Mouse (Mus musculus) neural tube, embryonic 15.5 days (tissue): ENCODE data around the gene Hacl1. TPM values are rescaled to one million over a fixed set of nuclear protein-coding genes. Genes with fewer than 3 reads are reported as not detected.
"Not testable (repeated sequence)": the region's sequence is repeated elsewhere in the genome, so short reads cannot be mapped to it uniquely, and the experiment has no call there.

Source experiments
- ATAC-seq: fragments of 200-750 bp; cut with Nextera tagmentation; 2 replicates; pipeline ENCODE4 v1.8.0; 2017; ENCODE audit warnings: mild to moderate bottlenecking, moderate TSS enrichment, moderate library complexity; ENCODE audit not compliant: low FRiP score
- H3K27ac ChIP-seq: fragments of 300-500 bp; sonication (generic); replicated peaks from 2 replicates; pipeline ENCODE4 v1.5.1; 2015; ENCODE audit warnings: mild to moderate bottlenecking, inconsistent platforms
- H3K27me3 ChIP-seq: fragments of 300-500 bp; sonication (generic); replicated peaks from 2 replicates; pipeline ENCODE4 v1.6.1; 2015; ENCODE audit warnings: inconsistent platforms
- H3K36me3 ChIP-seq: fragments of 300-500 bp; sonication (generic); 2 replicates; pipeline ENCODE4 v1.6.1; 2015; ENCODE audit warnings: inconsistent platforms
- H3K4me1 ChIP-seq: fragments of 300-500 bp; sonication (generic); 2 replicates; pipeline ENCODE4 v1.6.1; 2015; ENCODE audit warnings: inconsistent platforms
- H3K4me2 ChIP-seq: fragments of 300-500 bp; sonication (generic); 2 replicates; pipeline ENCODE4 v1.6.1; 2015; ENCODE audit warnings: inconsistent platforms, mild to moderate bottlenecking, moderate library complexity
- H3K4me3 ChIP-seq: fragments of 300-500 bp; sonication (generic); replicated peaks from 2 replicates; pipeline ENCODE4 v1.5.1; 2015; ENCODE audit warnings: mild to moderate bottlenecking, inconsistent platforms
- H3K9ac ChIP-seq: fragments of 300-500 bp; sonication (generic); replicated peaks from 2 replicates; pipeline ENCODE4 v1.6.1; 2015; ENCODE audit warnings: mild to moderate bottlenecking, inconsistent platforms
- H3K9me3 ChIP-seq: fragments of 300-500 bp; sonication (generic); replicated peaks from 2 replicates; pipeline ENCODE4 v1.6.1; 2016; ENCODE audit warnings: inconsistent platforms
- WGBS: fragments of 180-500 bp; shearing (Covaris S2); methylation state at CpG from one replicate; pipeline ENCODE4 v1.1.7; 2015; ENCODE audit warnings: mixed read lengths; 5-methylcytosine and 5-hydroxymethylcytosine counted together
- polyA plus RNA-seq: library from polyadenylated mRNA; unstranded; fragments of >200 nt; fragmentation: Nextera tagmentation; extraction: Ambion mirVana; gene quantifications from 2 replicates; pipeline ENCODE4 v1.2.1, GENCODE M21; 2015

The Hacl1 gene
- polyA plus RNA-seq, 1 experiment from 2014 or later = 7.9 TPM

DNA sequence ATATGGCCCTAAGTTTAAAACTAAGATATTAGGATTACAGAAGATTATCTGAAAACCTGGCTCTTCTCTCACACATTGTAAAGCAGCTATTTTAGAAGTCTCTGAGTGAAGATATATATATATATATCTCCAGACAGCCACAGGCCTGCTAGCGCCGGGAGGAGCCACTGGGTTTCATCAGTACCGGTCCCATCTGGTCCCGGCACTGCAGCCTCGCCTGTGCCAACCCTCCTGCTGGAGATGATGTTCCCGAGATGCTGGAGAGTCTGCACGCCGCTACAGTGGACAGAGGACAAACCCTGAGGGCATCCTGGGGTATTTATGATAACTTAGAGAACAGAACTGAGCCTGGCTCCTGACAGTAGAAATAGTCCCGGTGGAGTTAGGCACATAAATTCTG is 23.9 kb downstream of the Hacl1 start:
- ATAC-seq = no peak

DNA sequence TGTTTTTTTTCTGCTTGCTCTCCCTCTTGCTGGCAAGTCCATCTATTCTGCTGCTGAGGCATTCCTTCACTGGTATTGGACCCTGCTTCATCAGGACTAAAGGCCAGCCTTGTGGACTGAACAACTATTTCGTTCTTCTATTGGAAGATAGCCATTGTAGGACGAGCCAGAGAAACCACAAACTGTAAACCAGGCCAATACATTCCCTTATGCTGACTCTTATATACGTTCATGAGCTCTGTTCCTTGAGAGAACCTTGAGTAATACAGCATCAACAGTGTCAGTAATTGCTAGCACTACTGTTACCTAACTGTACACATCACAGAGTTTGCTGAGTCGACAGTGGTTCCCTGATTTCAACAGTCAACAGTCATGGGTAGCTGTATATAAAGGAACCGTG is 27.4 kb downstream of the Hacl1 start:
- H3K9me3 ChIP-seq = no peaks in the 10 kb centered on the region
- no peak for ATAC-seq
- no peaks in the 10 kb centered on the region for H3K4me1 ChIP-seq
- no peaks in the 10 kb centered on the region for H3K36me3 ChIP-seq
- H3K27ac ChIP-seq = no peak overlapping the region
- no peak overlapping the region for H3K9ac ChIP-seq
- H3K4me2 ChIP-seq = no peak overlapping the region
- H3K27me3 ChIP-seq = no peaks in the 10 kb centered on the region
- 88% methylated on average over 5 of the region's 5 CpGs for WGBS
- no peak overlapping the region for H3K4me3 ChIP-seq

More for the DNA sequence above, 23.9 kb downstream of the Hacl1 start:
- no peak overlapping the region for H3K4me3 ChIP-seq
- H3K4me1 ChIP-seq = no peaks in the 10 kb centered on the region
- no peak overlapping the region for H3K27ac ChIP-seq
- H3K27me3 ChIP-seq = no peaks in the 10 kb centered on the region
- no peak overlapping the region for H3K9ac ChIP-seq
- H3K9me3 ChIP-seq = no peaks in the 10 kb centered on the region
- H3K4me2 ChIP-seq = no peak overlapping the region
- WGBS = 86% methylated on average over 9 of the region's 9 CpGs
- no peaks in the 10 kb centered on the region for H3K36me3 ChIP-seq

DNA sequence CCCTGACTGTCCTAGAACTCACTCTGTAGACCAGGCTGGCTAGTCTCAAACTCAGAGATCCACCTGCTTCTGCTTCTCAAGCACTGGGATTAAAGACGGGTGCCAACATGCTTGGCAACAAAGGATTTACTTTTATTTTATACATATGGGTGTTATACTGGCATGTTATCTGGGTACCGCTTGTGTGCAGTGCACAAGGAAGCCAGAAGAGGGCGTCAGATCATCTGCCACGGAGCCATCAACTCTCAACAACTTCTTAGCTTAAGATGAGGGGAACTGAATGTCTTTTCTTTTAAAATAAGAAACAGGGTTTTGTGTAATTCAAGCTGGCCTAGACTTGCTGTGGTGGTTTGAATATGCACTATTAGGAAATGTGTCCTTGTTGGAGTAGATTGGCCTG is 29.1 kb downstream of the Hacl1 start:
- Histone ChIP-seq H3K27me3 (no peaks in the 10 kb centered on the region), H3K9me3 (no peaks in the 10 kb centered on the region), H3K9ac (no peak overlapping the region), H3K27ac (no peak overlapping the region), H3K4me3 (no peak overlapping the region), H3K4me2 (no peak overlapping the region), H3K4me1 (no peaks in the 10 kb centered on the region), H3K36me3 (no peaks in the 10 kb centered on the region)
- no peak for ATAC-seq
- WGBS = 71% methylated on average over 4 of the region's 4 CpGs

DNA sequence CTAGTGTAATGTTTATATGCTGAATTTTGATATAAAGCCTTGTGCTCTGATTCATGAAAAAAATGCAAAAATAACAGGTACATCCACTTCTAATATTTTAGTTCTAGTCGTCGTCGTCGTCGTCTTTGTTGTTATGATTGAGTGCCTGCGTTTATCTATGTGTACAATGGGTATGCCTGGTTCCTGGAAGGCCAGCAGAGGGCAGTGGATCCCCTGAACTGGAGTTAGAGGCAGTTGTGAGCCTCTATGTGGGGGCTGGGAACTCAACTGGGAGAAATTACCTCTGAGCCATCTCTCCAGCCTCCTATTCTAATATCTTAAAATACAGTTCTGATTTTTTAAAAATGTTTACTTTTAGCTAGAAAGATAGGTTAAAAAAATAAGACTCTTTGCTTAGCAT is 35.6 kb downstream of the Hacl1 start:
- Histone ChIP-seq H3K9me3 (no peaks in the 10 kb centered on the region), H3K4me1 (no peaks in the 10 kb centered on the region), H3K4me3 (no peak overlapping the region), H3K27ac (no peak overlapping the region), H3K4me2 (no peak overlapping the region), H3K36me3 (no peaks in the 10 kb centered on the region), H3K9ac (no peak overlapping the region), H3K27me3 (no peaks in the 10 kb centered on the region)
- ATAC-seq = no peak
- WGBS = 58% methylated on average over 6 of the region's 6 CpGs

DNA sequence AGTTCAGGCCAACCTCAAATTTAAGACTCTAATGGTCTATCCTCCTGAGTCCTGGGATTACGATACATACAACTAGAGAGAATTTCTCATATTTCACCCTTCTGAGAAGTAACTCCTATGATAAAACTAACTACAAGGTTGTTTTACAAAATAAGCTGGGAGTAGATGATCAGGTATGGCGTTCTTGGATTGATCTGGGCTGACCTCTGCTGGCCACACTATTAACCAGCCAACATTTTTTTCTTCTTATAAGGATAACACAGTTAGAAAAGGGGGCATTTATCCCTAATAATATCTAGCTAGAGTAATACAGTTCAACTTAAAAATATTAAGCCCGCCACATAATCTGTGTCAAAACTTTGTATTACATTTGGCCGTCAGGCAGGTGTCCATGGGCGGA is 36.2 kb downstream of the Hacl1 start:
- H3K4me3 ChIP-seq = no peak overlapping the region
- ATAC-seq = no peak
- no peak overlapping the region for H3K9ac ChIP-seq
- H3K27ac ChIP-seq = no peak overlapping the region
- no peaks in the 10 kb centered on the region for H3K36me3 ChIP-seq
- H3K9me3 ChIP-seq = no peaks in the 10 kb centered on the region
- H3K27me3 ChIP-seq = no peaks in the 10 kb centered on the region
- no peak overlapping the region for H3K4me2 ChIP-seq
- 84% methylated on average over 5 of the region's 5 CpGs for WGBS
- H3K4me1 ChIP-seq = no peaks in the 10 kb centered on the region

DNA sequence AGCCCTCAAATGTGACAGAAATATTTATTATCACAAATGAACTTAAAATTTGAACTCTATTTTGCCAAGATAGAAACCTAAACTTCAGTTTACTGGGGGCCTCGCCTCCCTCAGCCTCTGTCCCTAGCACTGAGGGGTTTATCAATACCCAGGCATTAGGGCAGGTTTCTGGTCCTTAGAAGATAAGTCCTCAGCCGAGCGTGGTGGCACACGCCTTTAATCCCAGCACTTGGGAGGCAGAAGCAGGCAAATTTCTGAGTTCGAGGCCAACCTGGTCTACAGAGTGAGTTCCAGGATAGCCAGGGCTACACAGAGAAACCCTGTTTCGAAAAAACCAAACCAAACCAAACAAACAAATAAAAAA is 38.5 kb downstream of the Hacl1 start:
- not testable (repeated sequence) for H3K4me1 ChIP-seq, H3K9ac ChIP-seq, H3K9me3 ChIP-seq, H3K36me3 ChIP-seq, H3K4me2 ChIP-seq, ATAC-seq, H3K27me3 ChIP-seq, H3K4me3 ChIP-seq, H3K27ac ChIP-seq
- whole genome bisulfite sequencing = 91% methylated on average over 6 of the region's 6 CpGs

DNA sequence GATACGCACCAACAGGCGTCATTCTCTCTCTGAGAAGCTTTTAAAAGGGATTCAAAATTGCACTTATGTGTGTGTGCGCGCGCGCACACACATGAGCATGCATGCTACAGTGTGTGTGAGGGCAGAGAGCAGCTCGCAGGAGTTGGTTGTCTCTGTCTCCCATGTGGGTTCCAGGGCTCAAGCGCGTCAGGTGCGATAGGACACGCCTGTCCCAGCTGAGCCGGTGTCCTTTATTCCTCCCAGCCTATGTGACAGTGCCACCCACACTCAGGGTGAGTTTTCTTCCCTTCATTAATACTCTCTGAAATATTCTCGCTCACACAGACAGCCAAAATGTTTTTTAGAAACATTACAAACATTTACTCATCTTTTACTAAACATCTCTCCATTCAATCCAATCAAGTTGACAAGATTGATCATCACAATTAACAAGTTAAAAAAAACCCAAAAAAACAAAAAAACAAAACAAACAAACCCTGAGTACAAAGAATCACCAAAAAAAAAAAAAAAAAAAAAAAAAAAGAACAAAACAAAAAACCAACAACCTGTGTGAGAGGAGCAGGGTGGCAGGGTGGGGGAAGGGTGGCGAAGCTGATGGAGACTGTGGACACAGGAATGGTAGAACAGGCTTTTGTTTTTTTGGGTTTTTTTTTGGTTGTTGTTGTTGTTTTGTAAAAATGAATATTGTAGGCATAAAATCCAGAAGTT is 39.0 kb downstream of the Hacl1 start:
- WGBS = 92% methylated on average over 14 of the region's 14 CpGs
- ATAC-seq = no peak
- H3K4me2 ChIP-seq = no peak overlapping the region

DNA sequence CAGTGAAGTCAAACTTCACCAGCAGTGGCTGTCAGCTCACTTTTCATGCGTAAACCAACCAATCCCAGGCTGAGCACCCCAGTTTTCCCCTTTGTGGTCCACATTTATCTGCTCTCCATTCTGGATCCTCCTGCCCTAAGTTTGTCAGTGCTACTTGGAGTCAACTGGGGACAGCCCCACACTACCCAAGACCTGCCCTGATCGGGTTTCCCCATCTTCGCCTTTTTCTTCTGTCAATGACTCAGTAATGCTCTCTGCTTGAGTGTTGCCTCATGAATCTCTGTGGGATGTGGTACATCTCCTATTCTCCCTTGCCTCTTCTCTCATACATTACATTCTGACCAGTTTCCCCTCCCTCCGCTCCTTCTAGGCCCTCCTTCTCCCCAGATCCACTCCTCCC is 43.6 kb downstream of the Hacl1 start:
- H3K27ac ChIP-seq = no peak overlapping the region
- H3K4me1 ChIP-seq = no peaks in the 10 kb centered on the region
- ATAC-seq = no peak
- H3K4me3 ChIP-seq = no peak overlapping the region
- H3K27me3 ChIP-seq = no peaks in the 10 kb centered on the region
- H3K36me3 ChIP-seq = no peaks in the 10 kb centered on the region
- WGBS = 97% methylated on average over 4 of the region's 4 CpGs
- no peaks in the 10 kb centered on the region for H3K9me3 ChIP-seq
- H3K9ac ChIP-seq = no peak overlapping the region
- no peak overlapping the region for H3K4me2 ChIP-seq

More for the DNA sequence above, 39.0 kb downstream of the Hacl1 start:
- Histone ChIP-seq H3K36me3 (no peaks in the 10 kb centered on the region), H3K9me3 (no peaks in the 10 kb centered on the region), H3K9ac (no peak overlapping the region), H3K27ac (no peak overlapping the region), H3K4me1 (no peaks in the 10 kb centered on the region), H3K27me3 (no peaks in the 10 kb centered on the region), H3K4me3 (no peak overlapping the region)

DNA sequence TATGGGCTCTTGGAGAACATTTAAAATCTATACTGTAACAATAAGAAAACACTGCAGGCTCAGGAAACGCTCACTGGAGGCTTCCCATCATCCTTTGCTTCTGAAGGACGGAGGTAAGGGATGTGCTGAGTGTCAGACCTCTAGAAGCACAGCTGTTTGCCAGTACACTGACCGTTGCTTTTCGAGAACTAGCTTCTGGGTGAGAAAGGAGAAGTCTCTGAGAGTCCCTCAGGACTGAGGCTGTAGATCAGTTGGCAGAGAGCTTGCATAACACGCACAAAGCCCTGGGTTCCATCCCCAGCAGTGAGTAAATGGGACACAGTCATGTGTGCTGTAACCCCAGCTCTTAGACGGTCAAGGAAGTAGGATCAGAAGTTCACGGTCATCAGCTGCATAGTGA is 44.7 kb downstream of the Hacl1 start:
- Histone ChIP-seq H3K9ac (no peak overlapping the region), H3K4me1 (no peaks in the 10 kb centered on the region), H3K4me3 (no peak overlapping the region), H3K27ac (no peak overlapping the region), H3K36me3 (no peaks in the 10 kb centered on the region), H3K9me3 (no peaks in the 10 kb centered on the region), H3K27me3 (no peaks in the 10 kb centered on the region), H3K4me2 (no peak overlapping the region)
- WGBS = 82% methylated on average over 7 of the region's 7 CpGs
- ATAC-seq = no peak

DNA sequence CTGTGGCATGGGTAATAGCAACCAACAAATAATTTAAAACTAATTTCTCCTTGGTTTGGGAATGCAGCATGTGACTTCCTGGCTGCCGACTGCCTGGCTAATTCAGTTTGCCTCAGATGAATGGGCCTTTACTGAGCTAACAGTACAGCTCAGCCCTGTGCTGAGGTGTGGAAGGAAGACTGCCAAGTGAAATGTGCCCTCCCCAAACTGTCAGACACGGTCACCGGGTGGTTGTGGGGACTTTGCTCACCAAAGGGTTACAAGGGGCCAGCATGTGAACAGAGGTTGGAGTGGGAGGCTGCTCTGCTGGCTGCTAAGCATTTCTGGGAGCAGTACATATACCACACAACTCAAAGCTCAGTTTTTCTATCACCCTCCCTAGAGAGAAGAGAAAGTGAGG is 46.4 kb downstream of the Hacl1 start:
- Histone ChIP-seq H3K9ac (no peak overlapping the region), H3K27ac (no peak overlapping the region), H3K9me3 (no peaks in the 10 kb centered on the region), H3K4me2 (no peak overlapping the region), H3K4me3 (no peak overlapping the region), H3K36me3 (no peaks in the 10 kb centered on the region), H3K4me1 (no peaks in the 10 kb centered on the region), H3K27me3 (no peaks in the 10 kb centered on the region)
- ATAC-seq = no peak
- WGBS = 71% methylated on average over 3 of the region's 3 CpGs

DNA sequence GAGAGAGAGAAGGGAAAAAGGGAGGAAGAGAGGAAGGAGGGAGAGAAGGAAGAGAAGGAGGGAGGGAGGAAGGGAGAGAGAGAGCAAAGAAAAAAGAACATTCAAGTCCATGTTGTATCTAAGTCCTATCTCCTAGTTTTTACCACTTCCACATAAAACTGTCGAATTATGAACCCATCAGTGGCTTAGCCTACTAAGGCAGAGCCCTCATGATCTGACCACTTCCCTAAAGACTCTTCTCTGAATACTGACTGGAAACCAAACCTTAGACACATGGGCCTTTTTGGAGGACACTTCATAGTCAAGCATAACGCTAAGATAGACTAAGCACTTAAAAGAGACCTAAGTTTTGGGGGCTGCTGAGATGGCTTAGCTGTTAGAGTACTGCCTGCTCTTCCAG is 48.0 kb downstream of the Hacl1 start:
- Histone ChIP-seq H3K4me1 (no peaks in the 10 kb centered on the region), H3K4me2 (no peak overlapping the region), H3K9ac (no peak overlapping the region), H3K27me3 (no peaks in the 10 kb centered on the region), H3K4me3 (no peak overlapping the region), H3K36me3 (no peaks in the 10 kb centered on the region), H3K27ac (no peak overlapping the region), H3K9me3 (no peaks in the 10 kb centered on the region)
- no peak for ATAC-seq
- 90% methylated on average over 2 of the region's 2 CpGs for WGBS

DNA sequence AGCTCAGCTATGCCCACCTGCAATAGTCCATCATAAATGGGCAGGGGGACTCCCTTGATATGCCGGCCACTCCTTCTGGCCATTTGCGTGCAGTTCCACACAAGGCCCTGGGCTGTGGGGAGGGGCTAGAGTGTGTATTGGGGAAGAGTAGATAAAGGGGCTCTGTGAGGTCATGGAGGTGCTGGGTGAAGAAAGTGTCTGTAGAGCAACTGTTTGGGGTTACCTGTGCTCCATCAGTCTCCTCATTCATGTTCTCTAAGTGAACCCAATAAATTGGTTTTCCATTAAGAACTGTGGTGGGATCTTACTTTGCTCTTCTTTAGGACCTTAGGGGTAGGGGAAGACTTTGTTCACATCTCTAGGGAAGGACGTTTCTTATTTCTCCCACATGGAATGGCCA is 49.8 kb downstream of the Hacl1 start, which contains the start of gene Colq:
Colq (minus strand) TSS at position 101 of the 400 bp plus-strand sequence.
- no peak within 1 kb of the TSS for H3K4me2 ChIP-seq
- H3K9ac ChIP-seq = no peak within 1 kb of the TSS
- no peaks in the 10 kb centered on the region for H3K9me3 ChIP-seq
- no peak within 1 kb of the TSS for H3K27ac ChIP-seq
- H3K4me3 ChIP-seq = no peak within 1 kb of the TSS
- no peaks in the 10 kb centered on the region for H3K4me1 ChIP-seq
- ATAC-seq = no peak
- no peaks in the 10 kb centered on the region for H3K36me3 ChIP-seq
- H3K27me3 ChIP-seq = no peaks in the 10 kb centered on the region
- 90% methylated on average over 3 of the region's 3 CpGs for WGBS

DNA sequence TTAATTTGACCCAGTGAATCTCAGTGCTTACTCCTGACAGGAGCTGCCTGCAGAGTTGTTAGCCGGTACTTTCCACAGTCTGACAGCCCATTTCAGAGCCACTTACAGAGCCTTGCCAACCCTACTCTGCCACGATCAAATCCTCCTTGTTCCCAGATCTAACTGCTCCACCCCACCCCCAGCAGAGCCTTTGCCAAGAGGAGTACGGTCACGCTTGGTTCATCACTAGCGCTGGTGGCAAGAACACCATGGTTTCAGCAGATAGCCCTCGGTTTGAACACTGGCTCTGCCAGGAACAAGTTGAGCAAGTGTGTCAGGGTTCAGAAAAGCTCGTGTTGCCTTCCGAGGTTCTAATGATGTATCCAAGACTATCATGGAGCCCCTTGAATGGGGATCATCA is 54.6 kb downstream of the Hacl1 start:
- H3K9ac ChIP-seq = no peak overlapping the region
- H3K27ac ChIP-seq = no peak overlapping the region
- no peaks in the 10 kb centered on the region for H3K4me1 ChIP-seq
- H3K9me3 ChIP-seq = no peaks in the 10 kb centered on the region
- H3K4me2 ChIP-seq = no peak overlapping the region
- H3K27me3 ChIP-seq = no peaks in the 10 kb centered on the region
- no peaks in the 10 kb centered on the region for H3K36me3 ChIP-seq
- 88% methylated on average over 8 of the region's 8 CpGs for WGBS
- no peak for ATAC-seq
- H3K4me3 ChIP-seq = no peak overlapping the region
